Comparison of ENCODE assay signal across 29 mouse cellular contexts in genomic region chr3:5088867-5089266, GRCm38 (mm10).
A peak's percentile ranks its signal among the peaks of the same experiment; 100 is the strongest.
DNase-seq lines count a peak whose midpoint lies in the region; ATAC-seq and TF ChIP-seq lines count a peak whose summit lies in the region.
"Had no signal": no experiment of that assay in that cellular context is flagged by ENCODE, and none has a peak within 500 bp of the region (broad histone marks: within the 10 kb centered on the region; RNA-seq: fewer than 3 reads in every experiment).

No protein-coding gene starts in this region.

- 17% methylated on average over 1 of the region's 1 CpGs for WGBS in limb, embryonic 13.5 days
- WGBS in limb, embryonic 10.5 days: 81% methylated on average over 1 of the region's 1 CpGs

- TF ChIP-seq EP300 in CH12.LX (IDR thresholded peaks at IDR 0.05; ENCODE audit: low read length): no peak

- H3K27ac ChIP-seq in limb, embryonic 13.5 days: peak overlapping the region; percentile 17; the same call in 1 of the 2 replicates
- H3K27ac ChIP-seq in limb, embryonic 10.5 days: no peak overlapping the region
- no peak overlapping the region for H3K27ac ChIP-seq in CH12.LX (ENCODE audit: insufficient read depth, low read depth)
- H3K27ac ChIP-seq: forebrain, embryonic 15.5 days; heart, embryonic 13.5 days; hindbrain, embryonic 14.5 days; kidney, embryonic 15.5 days; liver, embryonic 12.5 days; midbrain, embryonic 12.5 days; neural tube, embryonic 13.5 days had no signal

- no peak for TF ChIP-seq POLR2A in CH12.LX (IDR thresholded peaks at IDR 0.05; ENCODE audit: low read depth, low read length)
- no peak for TF ChIP-seq POLR2A in brain, embryonic 14.5 days (IDR thresholded peaks at IDR 0.05; ENCODE audit: borderline replicate concordance, extremely low read depth, insufficient read depth, insufficient read length, poor library complexity, severe bottlenecking)
- TF ChIP-seq POLR2A in myocyte (IDR thresholded peaks at IDR 0.05; ENCODE audit: insufficient read length, low read depth): no peak

- no peak for TF ChIP-seq RAD21 in CH12.LX (IDR thresholded peaks at IDR 0.05; ENCODE audit: low read depth, low read length)

- H3ac ChIP-seq in myocyte (ENCODE audit: control insufficient read depth, insufficient read length): no peak overlapping the region

- H3K36me3 ChIP-seq in limb, embryonic 13.5 days: no peaks in the 10 kb centered on the region
- no peaks in the 10 kb centered on the region for H3K36me3 ChIP-seq in limb, embryonic 10.5 days
- H3K36me3 ChIP-seq in CH12.LX (replicated peaks in 1 of 2; ENCODE audit: control insufficient read depth in 1 of 2, insufficient read depth in 1 of 2, low read length in 1 of 2) (no peaks in the 10 kb centered on the region), myocyte (ENCODE audit: control insufficient read depth, insufficient read depth) (no peaks in the 10 kb centered on the region)
- H3K36me3 ChIP-seq: forebrain, embryonic 15.5 days; G1E; heart, embryonic 13.5 days; kidney, embryonic 15.5 days; liver, embryonic 12.5 days; midbrain, embryonic 12.5 days; neural tube, embryonic 13.5 days had no signal

- peaks cover 30% of the 10 kb centered on the region for H3K4me1 ChIP-seq in limb, embryonic 13.5 days
- peaks cover 22% of the 10 kb centered on the region for H3K4me1 ChIP-seq in limb, embryonic 10.5 days
- peaks cover 0 to 32% of the 10 kb centered on the region in 2 experiments; a peak in 2 of 4 replicates for H3K4me1 ChIP-seq in CH12.LX (ENCODE audit: control insufficient read depth in 1 of 2, insufficient read depth in 2 of 2)
- H3K4me1 ChIP-seq: heart, embryonic 13.5 days; kidney, embryonic 15.5 days; liver, embryonic 12.5 days; megakaryocyte, embryonic 14.5 days; midbrain, embryonic 12.5 days had no signal

- DNase-seq in limb, embryonic 10.5 days (ENCODE audit: low spot score): no peak
- DNase-seq in CH12.LX (ENCODE audit: extremely low read depth): peak; percentile 5
- peak; percentile 11 for DNase-seq in brain, embryonic 14.5 days (ENCODE audit: low read depth)
- no peak for DNase-seq in heart, adult 8-10 months (ENCODE audit: low spot score)
- no peak for DNase-seq in layer of hippocampus, adult 18-20 months (ENCODE audit: low spot score in 2 of 2)
- DNase-seq: adrenal gland, postnatal 14 days; cerebellum, adult 11-12 months; cerebellum, adult 9-11 months; gastrocnemius, postnatal 25 days; heart, adult 11 months; heart, postnatal 10 days; layer of hippocampus, postnatal 36 days; liver, postnatal 0 days; lung, postnatal 36 days; thymus, adult 2 months; thymus, postnatal 36 days had no signal

- in situ Hi-C loops in CH12.LX (cut with MboI; ENCODE audit: low pct_ligation_motif_present, low pct_unique_long_range_greater_than_20kb, low sequenced_read_pairs): no loop called here

- H3K9me3 ChIP-seq in limb, embryonic 13.5 days: no peaks in the 10 kb centered on the region
- H3K9me3 ChIP-seq in limb, embryonic 10.5 days (replicated peaks): no peaks in the 10 kb centered on the region
- H3K9me3 ChIP-seq in CH12.LX (replicated peaks; ENCODE audit: low read length): no peaks in the 10 kb centered on the region
- H3K9me3 ChIP-seq: forebrain, embryonic 15.5 days; G1E; heart, embryonic 13.5 days; kidney, embryonic 15.5 days; liver, embryonic 12.5 days; megakaryocyte, embryonic 14.5 days; midbrain, embryonic 12.5 days; neural tube, embryonic 13.5 days had no signal

- H3K4me3 ChIP-seq in limb, embryonic 13.5 days: no peak overlapping the region
- H3K4me3 ChIP-seq in limb, embryonic 10.5 days: no peak overlapping the region
- H3K4me3 ChIP-seq in CH12.LX (replicated peaks in 1 of 3; ENCODE audit: low read depth in 2 of 3, low read length in 2 of 3, poor library complexity in 1 of 3): no peak overlapping the region
- H3K4me3 ChIP-seq in myocyte: no peak overlapping the region
- H3K4me3 ChIP-seq: forebrain, embryonic 15.5 days; heart, embryonic 13.5 days; kidney, embryonic 15.5 days; liver, embryonic 12.5 days; megakaryocyte, embryonic 14.5 days; midbrain, embryonic 12.5 days; neural tube, embryonic 13.5 days had no signal

- H3K27me3 ChIP-seq in limb, embryonic 13.5 days: no peaks in the 10 kb centered on the region
- no peaks in the 10 kb centered on the region for H3K27me3 ChIP-seq in limb, embryonic 10.5 days (ENCODE audit: low read depth, poor library complexity, severe bottlenecking)
- H3K27me3 ChIP-seq in CH12.LX (replicated peaks) (no peaks in the 10 kb centered on the region), myocyte (ENCODE audit: control insufficient read depth, insufficient read depth, insufficient read length) (no peaks in the 10 kb centered on the region)
- H3K27me3 ChIP-seq: forebrain, embryonic 15.5 days; heart, embryonic 13.5 days; kidney, embryonic 15.5 days; liver, embryonic 12.5 days; megakaryocyte, embryonic 14.5 days; midbrain, embryonic 12.5 days; neural tube, embryonic 13.5 days had no signal

- no peak overlapping the region for H3K9ac ChIP-seq in limb, embryonic 13.5 days
- H3K9ac ChIP-seq in CH12.LX (ENCODE audit: insufficient read depth, low read depth): no peak overlapping the region
- H3K9ac ChIP-seq: forebrain, embryonic 15.5 days; heart, embryonic 13.5 days; hindbrain, embryonic 14.5 days; kidney, embryonic 15.5 days; liver, embryonic 12.5 days; liver, postnatal 0 days; midbrain, embryonic 12.5 days; neural tube, embryonic 13.5 days had no signal

- ATAC-seq in limb, embryonic 13.5 days (ENCODE audit: low FRiP score, low read depth): peak; percentile 39; the same call in 1 of the 2 replicates
- ATAC-seq: forebrain, embryonic 15.5 days; intestine, postnatal 0 days; liver, embryonic 12.5 days; liver, postnatal 0 days; Patski had no signal

- dilution Hi-C loops in CH12.LX (cut with MboI; ENCODE audit: extremely low pct_ligation_motif_present, extremely low pct_unique_long_range_greater_than_20kb, low sequenced_read_pairs): no loop called here

- no peak for TF ChIP-seq CTCF in CH12.LX (conservative IDR thresholded peaks at IDR 0.05 in 1 of 2, IDR thresholded peaks at IDR 0.05 in 1 of 2; ENCODE audit: low read depth in 2 of 2, low read length in 2 of 2)
- TF ChIP-seq CTCF in brain, embryonic 14.5 days (IDR thresholded peaks at IDR 0.05; ENCODE audit: borderline replicate concordance, extremely low read depth, insufficient read depth, insufficient read length): no peak

- H3K4me2 ChIP-seq in limb, embryonic 13.5 days (replicated peaks): 0 out of 2 replicates have a peak overlapping the region, but pooled peaks have one; percentile 9
- H3K4me2 ChIP-seq in CH12.LX (ENCODE audit: insufficient read depth, low read depth, poor library complexity, severe bottlenecking): peak overlapping the region; percentile 56; the same call in 1 of the 2 replicates
- peak overlapping the region; percentile 69 for H3K4me2 ChIP-seq in myocyte (ENCODE audit: low read depth)
- H3K4me2 ChIP-seq: forebrain, embryonic 15.5 days; heart, embryonic 13.5 days; hindbrain, embryonic 14.5 days; kidney, embryonic 15.5 days; liver, embryonic 12.5 days; midbrain, embryonic 12.5 days; neural tube, embryonic 13.5 days had no signal

- H3K79me2 ChIP-seq in CH12.LX (replicated peaks; ENCODE audit: control insufficient read depth, extremely low read depth, insufficient read depth, poor library complexity, severe bottlenecking) (no peaks in the 10 kb centered on the region), myocyte (ENCODE audit: control insufficient read depth, insufficient read depth) (no peaks in the 10 kb centered on the region)

TF ChIP-seq in CH12.LX, 34 proteins besides CTCF, POLR2A, EP300 and RAD21:
- no peak for TF ChIP-seq JUN (IDR thresholded peaks at IDR 0.05; ENCODE audit: insufficient read depth, low read depth, low read length)
- TF ChIP-seq TBP (conservative IDR thresholded peaks at IDR 0.05; ENCODE audit: low read depth, low read length): 0 out of 2 replicates have a peak, but pooled peaks have one; percentile 12
- TF ChIP-seq MEF2A (IDR thresholded peaks at IDR 0.05; ENCODE audit: borderline replicate concordance, low read depth, low read length): 0 out of 2 replicates have a peak, but pooled peaks have one; percentile 14
- 0 out of 2 replicates have a peak, but pooled peaks have one; percentile 16 for TF ChIP-seq MYC (IDR thresholded peaks at IDR 0.05; ENCODE audit: low read depth, low read length)

TF ChIP-seq in myocyte, 11 proteins besides CTCF, POLR2A, EP300 and RAD21:
- TF ChIP-seq POLR2AphosphoS2 (IDR thresholded peaks at IDR 0.05; ENCODE audit: insufficient read length, low read depth): no peak
- TF ChIP-seq SRF (IDR thresholded peaks at IDR 0.05; ENCODE audit: control insufficient read depth, insufficient read length, low read depth): no peak

Comparison
In these comparisons a context has a peak if more than half of its experiments do, and no peak if none do; other contexts are left out.
1. H3K4me2 ChIP-seq: peak in every context shown above with its lines; median percentile 69 in myocyte; 56 in CH12.LX; 9 in limb, embryonic 13.5 days.
2. DNase-seq: peak in CH12.LX (single experiment) and brain, embryonic 14.5 days (single experiment); none in limb, embryonic 10.5 days (single experiment), heart, adult 8-10 months (single experiment) and layer of hippocampus, adult 18-20 months (0 of 2).